ENCODE assay signal across 9 mouse cellular contexts in the genomic region with DNA sequence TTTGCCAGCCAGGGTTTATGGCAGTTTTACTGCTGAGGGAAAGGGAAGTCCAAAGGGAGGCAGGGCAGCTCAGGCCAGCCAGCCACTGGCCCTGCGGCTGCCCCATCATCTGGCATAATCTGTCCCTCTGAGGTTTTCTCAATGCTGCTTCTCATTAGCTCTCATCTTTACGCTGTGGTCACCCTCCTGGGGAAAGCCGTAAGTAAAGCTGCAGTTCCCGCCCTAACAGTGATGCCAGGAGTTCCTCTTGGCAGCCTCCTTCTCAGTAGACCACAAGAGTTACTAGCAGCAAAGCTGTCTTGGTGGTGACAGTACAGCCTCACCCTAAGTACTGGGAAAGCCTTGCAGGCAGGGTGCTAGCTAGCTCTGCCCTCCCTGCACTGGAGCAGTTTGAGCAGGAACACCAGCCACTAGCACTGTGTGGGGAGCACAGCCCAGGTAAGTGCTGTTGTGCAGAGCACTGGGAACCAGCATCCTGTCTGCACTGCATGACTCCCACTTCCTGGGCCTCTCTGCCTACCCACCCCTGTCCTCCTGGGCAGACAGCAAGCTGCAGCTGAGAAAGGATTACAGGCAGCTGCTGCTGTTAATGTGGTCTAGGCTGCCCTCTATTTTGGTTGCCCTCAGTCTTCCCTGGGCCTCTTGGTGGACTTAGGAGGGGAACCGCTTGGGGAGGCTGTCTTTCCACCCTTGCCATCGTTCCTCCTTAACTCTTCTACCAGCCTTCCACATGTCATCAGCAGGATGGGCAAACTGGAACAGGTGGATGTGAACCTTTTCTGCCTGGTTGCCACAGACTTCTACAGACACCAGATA. TPM values are rescaled to one million over a fixed set of nuclear protein-coding genes. Genes with fewer than 3 reads are reported as not detected.
DNase-seq lines count a peak whose midpoint lies in the region; ATAC-seq and TF ChIP-seq lines count a peak whose summit lies in the region.
"Had no signal": no experiment of that assay in that cellular context is flagged by ENCODE, and none has a peak within 500 bp of the region (broad histone marks: within the 10 kb centered on the region; RNA-seq: fewer than 3 reads in every experiment).

Msantd1 (plus strand) TSS at position 103 of the 816 bp plus-strand sequence.

- intact Hi-C loops in left cerebral cortex, postnatal 4 days (cut with DNase I): no loop called here
- intact Hi-C loops in left cerebral cortex, adult 2 months (cut with DNase I): no loop called here

- H3K9me3 ChIP-seq in forebrain, postnatal 0 days (ENCODE audit: low read length): no peaks in the 10 kb centered on the region
- H3K9me3 ChIP-seq in forebrain, embryonic 10.5 days: no peaks in the 10 kb centered on the region
- no peaks in the 10 kb centered on the region for H3K9me3 ChIP-seq in limb, embryonic 10.5 days (replicated peaks)
- no peaks in the 10 kb centered on the region for H3K9me3 ChIP-seq in stomach, embryonic 16.5 days (replicated peaks; ENCODE audit: control insufficient read depth, low read length)
- no peaks in the 10 kb centered on the region for H3K9me3 ChIP-seq in kidney, embryonic 14.5 days (ENCODE audit: control insufficient read depth, low read length)

- H3K36me3 ChIP-seq in forebrain, postnatal 0 days (ENCODE audit: insufficient read depth): peaks cover 60% of the 10 kb centered on the region
- peaks cover 91% of the 10 kb centered on the region for H3K36me3 ChIP-seq in forebrain, embryonic 10.5 days (replicated peaks)
- H3K36me3 ChIP-seq in limb, embryonic 10.5 days: peaks cover 76% of the 10 kb centered on the region
- peaks cover 14% of the 10 kb centered on the region for H3K36me3 ChIP-seq in stomach, embryonic 16.5 days (ENCODE audit: control insufficient read depth, insufficient read depth, low read length)
- H3K36me3 ChIP-seq in kidney, embryonic 14.5 days (ENCODE audit: control insufficient read depth, insufficient read depth, low read length): peaks cover 62% of the 10 kb centered on the region

- no peak for TF ChIP-seq CTCF in forebrain, postnatal 0 days (IDR thresholded peaks at IDR 0.05; ENCODE audit: low read depth)
- no peak for TF ChIP-seq CTCF in left cerebral cortex, adult 2 months (IDR thresholded peaks at IDR 0.05)

- H3K27me3 ChIP-seq in forebrain, postnatal 0 days (ENCODE audit: insufficient read depth, low read length): no peaks in the 10 kb centered on the region
- no peaks in the 10 kb centered on the region for H3K27me3 ChIP-seq in forebrain, embryonic 10.5 days (ENCODE audit: poor library complexity, severe bottlenecking)
- H3K27me3 ChIP-seq in limb, embryonic 10.5 days (ENCODE audit: low read depth, poor library complexity, severe bottlenecking): no peaks in the 10 kb centered on the region
- H3K27me3 ChIP-seq in stomach, embryonic 16.5 days (ENCODE audit: control insufficient read depth, insufficient read depth, low read length): no peaks in the 10 kb centered on the region
- H3K27me3 ChIP-seq in kidney, embryonic 14.5 days (ENCODE audit: control insufficient read depth, insufficient read depth, low read length): no peaks in the 10 kb centered on the region

- 82% methylated on average over 6 of the region's 6 CpGs for WGBS in forebrain, postnatal 0 days
- 87% methylated on average over 6 of the region's 6 CpGs for WGBS in forebrain, embryonic 10.5 days
- 87% methylated on average over 6 of the region's 6 CpGs for WGBS in limb, embryonic 10.5 days
- 78% methylated on average over 6 of the region's 6 CpGs for WGBS in stomach, embryonic 16.5 days
- 76% methylated on average over 6 of the region's 6 CpGs for WGBS in kidney, embryonic 14.5 days

- DNase-seq in forebrain, postnatal 0 days: no peak
- DNase-seq in forebrain, embryonic 10.5 days (ENCODE audit: extremely low spot score, low spot score): no peak
- DNase-seq in left cerebral cortex, postnatal 4 days: no peak
- DNase-seq in left cerebral cortex, adult 2 months (ENCODE audit: extremely low spot score in 1 of 2, low spot score in 2 of 2): no peak
- DNase-seq in limb, embryonic 10.5 days (ENCODE audit: low spot score): no peak
- DNase-seq in urinary bladder, adult 2 months (ENCODE audit: low spot score): no peak
- DNase-seq: B cell, adult 2 months had no signal

- no peak within 1 kb of the TSS for H3K4me3 ChIP-seq in forebrain, postnatal 0 days (ENCODE audit: low read depth, low read length)
- no peak within 1 kb of the TSS for H3K4me3 ChIP-seq in forebrain, embryonic 10.5 days
- H3K4me3 ChIP-seq in left cerebral cortex, adult 2 months: no peak within 1 kb of the TSS
- no peak within 1 kb of the TSS for H3K4me3 ChIP-seq in limb, embryonic 10.5 days
- no peak within 1 kb of the TSS for H3K4me3 ChIP-seq in stomach, embryonic 16.5 days (replicated peaks; ENCODE audit: low read length)
- no peak within 1 kb of the TSS for H3K4me3 ChIP-seq in kidney, embryonic 14.5 days (ENCODE audit: low read length)

- no peak within 1 kb of the TSS for H3K9ac ChIP-seq in forebrain, postnatal 0 days
- no peak within 1 kb of the TSS; the same call in 1 of the 2 replicates for H3K9ac ChIP-seq in stomach, embryonic 16.5 days (ENCODE audit: low read length)
- H3K9ac ChIP-seq in kidney, embryonic 14.5 days (ENCODE audit: low read depth, low read length): no peak within 1 kb of the TSS

- H3K4me1 ChIP-seq in forebrain, postnatal 0 days (ENCODE audit: insufficient read depth): no peaks in the 10 kb centered on the region
- H3K4me1 ChIP-seq in forebrain, embryonic 10.5 days: peaks cover 9% of the 10 kb centered on the region; the same call in 1 of the 2 replicates
- no peaks in the 10 kb centered on the region for H3K4me1 ChIP-seq in limb, embryonic 10.5 days
- peaks cover 11% of the 10 kb centered on the region; the same call in 1 of the 2 replicates for H3K4me1 ChIP-seq in stomach, embryonic 16.5 days (ENCODE audit: control insufficient read depth, insufficient read depth, low read length)
- H3K4me1 ChIP-seq in kidney, embryonic 14.5 days (ENCODE audit: control insufficient read depth, insufficient read depth, low read length): no peaks in the 10 kb centered on the region

- no peak within 1 kb of the TSS for H3K27ac ChIP-seq in forebrain, postnatal 0 days (ENCODE audit: low read depth, low read length)
- H3K27ac ChIP-seq in forebrain, embryonic 10.5 days: no peak within 1 kb of the TSS
- H3K27ac ChIP-seq in left cerebral cortex, adult 2 months: no peak within 1 kb of the TSS
- peak within 1 kb of the TSS; percentile 30; the same call in 1 of the 2 replicates for H3K27ac ChIP-seq in limb, embryonic 10.5 days
- peak within 1 kb of the TSS; percentile 81 for H3K27ac ChIP-seq in stomach, embryonic 16.5 days (ENCODE audit: low read length)
- H3K27ac ChIP-seq in kidney, embryonic 14.5 days (ENCODE audit: low read depth, low read length): no peak within 1 kb of the TSS

- H3K4me2 ChIP-seq in forebrain, postnatal 0 days (ENCODE audit: low read depth): no peak within 1 kb of the TSS
- H3K4me2 ChIP-seq in stomach, embryonic 16.5 days (ENCODE audit: low read depth, low read length): no peak within 1 kb of the TSS
- no peak within 1 kb of the TSS for H3K4me2 ChIP-seq in kidney, embryonic 14.5 days (replicated peaks; ENCODE audit: low read depth, low read length)

- no peak for ATAC-seq in forebrain, postnatal 0 days
- peak; percentile 28; the same call in 1 of the 2 replicates for ATAC-seq in stomach, embryonic 16.5 days (ENCODE audit: insufficient read depth, low FRiP score)
- ATAC-seq in kidney, embryonic 14.5 days (ENCODE audit: low FRiP score, low TSS enrichment): no peak

RNA-seq across cellular contexts. Expression of gene Msantd1, which starts in this region (rescaled TPM):
- total RNA-seq in forebrain, postnatal 0 days (2014; rRNA removed): 14.5 and 27.3 TPM in 2 replicates
- polyA plus RNA-seq in forebrain, postnatal 0 days (2015; fragmentation: Nextera tagmentation; extraction: Ambion mirVana): 13.0 and 14.8 TPM in 2 replicates
- polyA plus RNA-seq in forebrain, embryonic 10.5 days (2016; fragmentation: Nextera tagmentation; extraction: Ambion mirVana): 0.55 and 1.2 TPM in 2 replicates
- total RNA-seq in left cerebral cortex, postnatal 4 days (2021): 10 to 100 TPM; 19.8 to 21.1 TPM
- 1 to 10 TPM; 4.2 to 6.7 TPM for total RNA-seq in left cerebral cortex, adult 2 months (2021)
- polyA plus RNA-seq in limb, embryonic 10.5 days (2016; fragmentation: Nextera tagmentation; extraction: Ambion mirVana): 0.25 and 0.46 TPM in 2 replicates
- polyA plus RNA-seq in stomach, embryonic 16.5 days (2015; fragmentation: Nextera tagmentation; extraction: Ambion mirVana): 0.59 and 0.65 TPM in 2 replicates
- 3.3 and 3.8 TPM in 2 replicates for polyA plus RNA-seq in urinary bladder, adult 2 months (2012; rRNA removed)
- 0.84 and 1.0 TPM in 2 replicates for polyA plus RNA-seq in kidney, embryonic 14.5 days (2014; fragmentation: Nextera tagmentation; extraction: Ambion mirVana)

Comparison
In these comparisons a context has a peak if more than half of its experiments do, and no peak if none do; other contexts are left out.
1. Peak in ATAC-seq and H3K27ac ChIP-seq in stomach, embryonic 16.5 days; RNA of the gene not detected or under 1 TPM.